ENCODE assay signal across 20 mouse cellular contexts in the genomic region with DNA sequence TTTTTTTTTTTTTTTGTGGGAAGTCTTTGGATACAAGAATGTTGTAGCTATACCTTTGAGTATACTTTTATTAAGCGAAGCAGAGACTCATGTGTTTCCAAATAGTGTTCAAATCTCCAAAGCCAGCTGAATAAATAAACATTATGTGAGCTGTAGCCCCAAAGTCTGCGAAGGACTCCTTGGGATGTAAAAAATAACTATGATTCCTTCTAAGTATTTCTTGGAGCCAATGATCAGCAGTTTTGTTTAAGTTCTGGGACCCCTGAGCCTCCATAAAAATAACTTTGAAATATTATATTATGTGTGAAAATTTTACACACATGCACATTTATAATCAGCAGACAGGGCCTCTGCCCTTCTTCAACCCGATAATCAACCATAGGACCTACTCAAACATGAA.
DNase-seq lines count a peak whose midpoint lies in the region; ATAC-seq and TF ChIP-seq lines count a peak whose summit lies in the region.
"Had no signal": no experiment of that assay in that cellular context is flagged by ENCODE, and none has a peak within 500 bp of the region (broad histone marks: within the 10 kb centered on the region; RNA-seq: fewer than 3 reads in every experiment).

No protein-coding gene starts in this region.

- no peaks in the 10 kb centered on the region for H3K27me3 ChIP-seq in kidney, postnatal 0 days (ENCODE audit: insufficient read depth, low read length)
- no peaks in the 10 kb centered on the region for H3K27me3 ChIP-seq in embryonic facial prominence, embryonic 14.5 days (replicated peaks; ENCODE audit: control insufficient read depth, insufficient read depth, low read length)
- H3K27me3 ChIP-seq in limb, embryonic 14.5 days (ENCODE audit: control insufficient read depth, insufficient read depth, low read length), result no peaks in the 10 kb centered on the region
- H3K27me3 ChIP-seq: embryonic facial prominence, embryonic 15.5 days; forebrain, embryonic 12.5 days had no signal

- H3K27ac ChIP-seq in kidney, postnatal 0 days, result no peak overlapping the region
- H3K27ac ChIP-seq in embryonic facial prominence, embryonic 14.5 days (replicated peaks; ENCODE audit: low read depth, low read length), result no peak overlapping the region
- no peak overlapping the region for H3K27ac ChIP-seq in limb, embryonic 14.5 days (replicated peaks; ENCODE audit: low read depth, low read length)
- H3K27ac ChIP-seq: embryonic facial prominence, embryonic 12.5 days; embryonic facial prominence, embryonic 15.5 days; forebrain, embryonic 10.5 days; forebrain, embryonic 12.5 days had no signal

- H3K4me3 ChIP-seq in kidney, postnatal 0 days (replicated peaks; ENCODE audit: low read depth, low read length), result no peak overlapping the region
- no peak overlapping the region for H3K4me3 ChIP-seq in embryonic facial prominence, embryonic 14.5 days (ENCODE audit: low read depth, low read length)
- H3K4me3 ChIP-seq in limb, embryonic 14.5 days (replicated peaks; ENCODE audit: low read length), result no peak overlapping the region
- H3K4me3 ChIP-seq: embryonic facial prominence, embryonic 12.5 days; embryonic facial prominence, embryonic 15.5 days; erythroblast, embryonic 14.5 days; forebrain, embryonic 10.5 days; forebrain, embryonic 12.5 days had no signal

- H3K9ac ChIP-seq in kidney, postnatal 0 days (ENCODE audit: low read depth, low read length), result no peak overlapping the region
- H3K9ac ChIP-seq in embryonic facial prominence, embryonic 14.5 days (ENCODE audit: low read depth, low read length), result no peak overlapping the region
- no peak overlapping the region for H3K9ac ChIP-seq in limb, embryonic 14.5 days (ENCODE audit: low read depth, low read length, severe bottlenecking)
- H3K9ac ChIP-seq: embryonic facial prominence, embryonic 12.5 days; embryonic facial prominence, embryonic 15.5 days; forebrain, embryonic 12.5 days had no signal

- no peak for TF ChIP-seq POLR2A in limb, embryonic 14.5 days (IDR thresholded peaks at IDR 0.05; ENCODE audit: borderline replicate concordance, extremely low read depth, insufficient read depth, insufficient read length)

- no peaks in the 10 kb centered on the region for H3K9me3 ChIP-seq in kidney, postnatal 0 days (replicated peaks; ENCODE audit: low read length)
- H3K9me3 ChIP-seq in embryonic facial prominence, embryonic 14.5 days (ENCODE audit: control insufficient read depth, low read length), result no peaks in the 10 kb centered on the region
- no peaks in the 10 kb centered on the region for H3K9me3 ChIP-seq in limb, embryonic 14.5 days (ENCODE audit: control insufficient read depth, low read length)
- H3K9me3 ChIP-seq: embryonic facial prominence, embryonic 12.5 days; embryonic facial prominence, embryonic 15.5 days; forebrain, embryonic 10.5 days; forebrain, embryonic 12.5 days had no signal

- no peak overlapping the region for H3K4me2 ChIP-seq in kidney, postnatal 0 days (ENCODE audit: low read length)
- no peak overlapping the region for H3K4me2 ChIP-seq in embryonic facial prominence, embryonic 14.5 days (ENCODE audit: low read depth, low read length)
- no peak overlapping the region for H3K4me2 ChIP-seq in limb, embryonic 14.5 days (replicated peaks; ENCODE audit: low read depth, low read length, severe bottlenecking)
- H3K4me2 ChIP-seq: embryonic facial prominence, embryonic 12.5 days; embryonic facial prominence, embryonic 15.5 days; forebrain, embryonic 12.5 days had no signal

- TF ChIP-seq CTCF in kidney, postnatal 0 days (IDR thresholded peaks at IDR 0.05; ENCODE audit: low read depth), result no peak

- peak; percentile 8 for DNase-seq in kidney, postnatal 0 days (ENCODE audit: low spot score)
- no peak for DNase-seq in kidney, postnatal 25 days
- DNase-seq in embryonic facial prominence, embryonic 14.5 days (ENCODE audit: low spot score), result peak; percentile 65
- DNase-seq in limb, embryonic 14.5 days (ENCODE audit: low spot score), result peak; percentile 52
- DNase-seq: adrenal gland, adult 2 months; adrenal gland, postnatal 10 days; adrenal gland, postnatal 25 days; cerebellum, adult 11-12 months; cerebellum, adult 2 months; cerebellum, adult 9-10 months; cerebellum, postnatal 10 days; cerebellum, postnatal 25 days had no signal

- 64% methylated on average over 3 of the region's 3 CpGs for WGBS in kidney, postnatal 0 days
- 40% methylated on average over 3 of the region's 3 CpGs for WGBS in embryonic facial prominence, embryonic 14.5 days
- 33% methylated on average over 3 of the region's 3 CpGs for WGBS in limb, embryonic 14.5 days

- no peak for ATAC-seq in kidney, postnatal 0 days (replicated peaks; ENCODE audit: low FRiP score, low read depth)
- ATAC-seq in embryonic facial prominence, embryonic 14.5 days (ENCODE audit: low read depth), result no peak
- peak; percentile 62 for ATAC-seq in limb, embryonic 14.5 days (ENCODE audit: low FRiP score, low read depth)
- no peak for ATAC-seq in cerebellum, adult (ENCODE audit: insufficient number of reproducible peaks, low FRiP score, low TSS enrichment)
- ATAC-seq: forebrain, embryonic 14.5 days; forebrain, embryonic 16.5 days had no signal

- no peaks in the 10 kb centered on the region for H3K4me1 ChIP-seq in kidney, postnatal 0 days (replicated peaks; ENCODE audit: insufficient read depth, low read length)
- peaks cover 24% of the 10 kb centered on the region for H3K4me1 ChIP-seq in embryonic facial prominence, embryonic 14.5 days (ENCODE audit: control insufficient read depth, insufficient read depth, low read length)
- peaks cover 25% of the 10 kb centered on the region for H3K4me1 ChIP-seq in limb, embryonic 14.5 days (ENCODE audit: control insufficient read depth, insufficient read depth, low read length)

- no peaks in the 10 kb centered on the region for H3K36me3 ChIP-seq in kidney, postnatal 0 days (ENCODE audit: insufficient read depth, low read length)
- no peaks in the 10 kb centered on the region for H3K36me3 ChIP-seq in embryonic facial prominence, embryonic 14.5 days (ENCODE audit: control insufficient read depth, insufficient read depth, low read length)
- no peaks in the 10 kb centered on the region for H3K36me3 ChIP-seq in limb, embryonic 14.5 days (ENCODE audit: control insufficient read depth, insufficient read depth, low read length)
- H3K36me3 ChIP-seq: embryonic facial prominence, embryonic 12.5 days; embryonic facial prominence, embryonic 15.5 days; forebrain, embryonic 10.5 days; forebrain, embryonic 12.5 days had no signal

Comparison
In these comparisons a context has a peak if more than half of its experiments do, and no peak if none do; other contexts are left out.
1. DNase-seq: peak in kidney, postnatal 0 days (single experiment), embryonic facial prominence, embryonic 14.5 days (single experiment) and limb, embryonic 14.5 days (single experiment); none in kidney, postnatal 25 days (0 of 2).